Mouse (Mus musculus) megakaryocyte progenitor cell, adult 5-6 weeks (primary cell): ENCODE results near the gene Plvap. TPM values are rescaled to one million over a fixed set of nuclear protein-coding genes. Genes with fewer than 3 reads are reported as not detected.

Experiments
- ATAC-seq: replicated peaks from 2 replicates; pipeline ENCODE4 v1.8.0; 2016; ENCODE audit warnings: mild to moderate bottlenecking, moderate TSS enrichment, inconsistent platforms; ENCODE audit not compliant: poor library complexity
- total RNA-seq, 2 experiments: library from RNA; stranded (forward) in 1 of 2; stranded (reverse) in 1 of 2; fragments of 157-497, 149-512 nt in 1 of 2; fragments of 200-1000 nt in 1 of 2; gene quantifications; 2 replicates each; pipeline versions ENCODE4 v1.2.3 to v1.2.4; 2015 to 2017

Plvap gene
- total RNA-seq, 2 experiments from 2014 or later = 0.67 to 0.71 TPM

GRCm38 (mm10) chr8:71488454-71488853 is 23.1 kb downstream of the Plvap start:
- ATAC-seq = peak; percentile 85

GRCm38 (mm10) chr8:71487691-71488445 is 23.7 kb downstream of the Plvap start, which contains the start of gene Gtpbp3:
Gene Gtpbp3 (plus strand): TSS chr8:71488103.
- peak; percentile 45 for ATAC-seq

GRCm38 (mm10) chr8:71486136-71486529 is 25.4 kb downstream of the Plvap start:
- no peak for ATAC-seq

GRCm38 (mm10) chr8:71485142-71486135 is 26.1 kb downstream of the Plvap start, which contains the start of gene Ano8:
Gene Ano8 (minus strand): TSS chr8:71485963.
- peak; percentile 55 for ATAC-seq

- no peak for ATAC-seq
These were observed 26.8 kb downstream of the Plvap start for GRCm38 (mm10) chr8:71484736-71485135.

- peak; percentile 43 for ATAC-seq
These were observed 27.6 kb downstream of the Plvap start for GRCm38 (mm10) chr8:71483932-71484331.

- ATAC-seq = no peak
These were observed 32.6 kb downstream of the Plvap start for GRCm38 (mm10) chr8:71478943-71479342.

- ATAC-seq = peak; percentile 50
These were observed 34.2 kb downstream of the Plvap start for GRCm38 (mm10) chr8:71477196-71477845.

GRCm38 (mm10) chr8:71476099-71476940 is 35.2 kb downstream of the Plvap start:
- ATAC-seq = peak; percentile 67

GRCm38 (mm10) chr8:71475702-71476075 is 35.9 kb downstream of the Plvap start:
- ATAC-seq = no peak

- no peak for ATAC-seq
These were observed 36.5 kb downstream of the Plvap start for GRCm38 (mm10) chr8:71474785-71475701.

- ATAC-seq = no peak
These were observed 37.2 kb downstream of the Plvap start for GRCm38 (mm10) chr8:71474344-71474743.

- no peak for ATAC-seq
These were observed 38.8 kb downstream of the Plvap start for GRCm38 (mm10) chr8:71472601-71473386.

GRCm38 (mm10) chr8:71471861-71472260 is 39.7 kb downstream of the Plvap start:
- ATAC-seq = no peak

- no peak for ATAC-seq
These were observed 40.7 kb downstream of the Plvap start for GRCm38 (mm10) chr8:71470913-71471255.

GRCm38 (mm10) chr8:71470146-71470912 is 41.2 kb downstream of the Plvap start:
- ATAC-seq = no peak

- no peak for ATAC-seq
These were observed 42.1 kb downstream of the Plvap start for GRCm38 (mm10) chr8:71469411-71469810.

- peak; percentile 73 for ATAC-seq
These were observed 42.6 kb downstream of the Plvap start, which contains the start of gene Dda1 for GRCm38 (mm10) chr8:71468916-71469315. Gene Dda1 (plus strand): TSS chr8:71469199.
